Mouse (Mus musculus) layer of hippocampus, adult 2 months (tissue): Measurements from ENCODE around the gene Nme6. TPM values are rescaled to one million over a fixed set of nuclear protein-coding genes. Genes with fewer than 3 reads are reported as not detected.

ENCODE experiments used
- DNase-seq, 2 experiments: peaks; one replicate each; pipeline ENCODE4 v3.0.0; 2022; ENCODE audit warnings: low spot score in 2 of 2
- H3K27ac ChIP-seq: fragments of 200-600 bp; 2 replicates; pipeline ENCODE4 v1.8.1; 2022
- H3K4me3 ChIP-seq: fragments of 200-600 bp; 2 replicates; pipeline ENCODE4 v1.8.1; 2022; ENCODE audit warnings: mild to moderate bottlenecking
- CTCF ChIP-seq: fragments of 200-600 bp; conservative IDR thresholded peaks from 2 replicates; pipeline ENCODE4 v1.8.1; 2022; ENCODE audit warnings: antibody characterized with exemption, mild to moderate bottlenecking, moderate library complexity
- total RNA-seq, 2 experiments: library from RNA; stranded (reverse); gene quantifications; 2 replicates each; pipeline ENCODE4 v1.2.3; 2021

The Nme6 gene
- total RNA-seq, 2 experiments from 2014 or later: 12.0 to 12.2 TPM

- no peak for TF ChIP-seq CTCF
- H3K4me3 ChIP-seq: peak overlapping the region; percentile 77
- H3K27ac ChIP-seq: peak overlapping the region; percentile 93
- no peak for DNase-seq
Measured at GRCm38 (mm10) chr9:109833088-109833412, 501 bp downstream of the Nme6 start.

DNA sequence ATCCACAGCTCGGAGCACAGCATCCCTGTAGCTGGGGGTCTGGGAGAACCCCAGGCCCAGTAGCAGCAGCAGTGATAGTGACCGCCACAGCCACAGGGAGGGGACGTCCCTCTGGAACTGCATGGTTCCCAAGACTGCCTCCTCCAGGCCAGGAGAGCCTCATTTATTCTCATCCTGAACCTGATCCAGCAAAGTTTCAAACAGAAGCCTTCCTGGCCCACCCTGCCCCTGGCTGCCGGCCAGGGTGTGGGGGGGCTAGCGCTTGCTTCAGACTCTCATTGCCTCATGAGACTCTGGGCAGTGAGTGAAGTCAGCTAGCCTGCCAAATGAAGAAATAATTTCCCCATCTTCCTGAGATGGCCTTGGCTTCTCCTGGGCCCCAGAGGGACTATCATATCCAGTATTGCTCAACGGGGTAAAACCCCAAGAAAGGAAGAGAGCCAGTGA, 16.8 kb downstream of the Nme6 start, which contains the start of gene Camp:
Gene Camp, minus strand, starts transcription at position 306 of the 447 bp plus-strand sequence.
- TF ChIP-seq CTCF: no peak
- Histone ChIP-seq H3K4me3 (no peak within 1 kb of the TSS), H3K27ac (no peak within 1 kb of the TSS)
- no peak for DNase-seq

GRCm38 (mm10) chr9:109850099-109850498, 17.6 kb downstream of the Nme6 start:
- no peak for DNase-seq
- no peak for TF ChIP-seq CTCF
- no peak overlapping the region for H3K27ac ChIP-seq
- H3K4me3 ChIP-seq: no peak overlapping the region

DNA sequence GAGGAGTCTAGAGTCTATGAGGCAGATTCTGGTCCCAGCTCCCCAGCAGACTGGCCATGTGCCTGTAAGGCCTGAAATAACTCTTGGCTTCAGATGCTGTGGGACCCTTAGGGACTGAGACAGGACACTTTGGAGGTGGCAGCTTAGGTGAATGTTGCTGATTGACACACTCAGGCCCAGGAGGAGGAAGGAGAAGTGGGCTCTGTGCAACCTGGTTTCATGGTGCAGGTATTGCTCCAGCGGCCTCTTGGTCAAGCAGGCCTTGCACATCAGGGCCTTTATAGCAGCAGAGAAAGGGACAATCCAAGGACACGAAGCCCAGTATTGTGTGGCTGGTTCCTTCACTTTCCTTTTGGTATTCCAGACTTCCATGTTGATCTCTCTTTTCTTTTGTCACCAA, 21.8 kb downstream of the Nme6 start:
- Histone ChIP-seq H3K4me3 (no peak overlapping the region), H3K27ac (no peak overlapping the region)
- no peak for TF ChIP-seq CTCF
- DNase-seq: no peak

- DNase-seq: no peak
- Histone ChIP-seq H3K4me3 (no peak overlapping the region), H3K27ac (no peak overlapping the region)
- no peak for TF ChIP-seq CTCF
Measured at GRCm38 (mm10) chr9:109855947-109856346, 23.4 kb downstream of the Nme6 start.

DNA sequence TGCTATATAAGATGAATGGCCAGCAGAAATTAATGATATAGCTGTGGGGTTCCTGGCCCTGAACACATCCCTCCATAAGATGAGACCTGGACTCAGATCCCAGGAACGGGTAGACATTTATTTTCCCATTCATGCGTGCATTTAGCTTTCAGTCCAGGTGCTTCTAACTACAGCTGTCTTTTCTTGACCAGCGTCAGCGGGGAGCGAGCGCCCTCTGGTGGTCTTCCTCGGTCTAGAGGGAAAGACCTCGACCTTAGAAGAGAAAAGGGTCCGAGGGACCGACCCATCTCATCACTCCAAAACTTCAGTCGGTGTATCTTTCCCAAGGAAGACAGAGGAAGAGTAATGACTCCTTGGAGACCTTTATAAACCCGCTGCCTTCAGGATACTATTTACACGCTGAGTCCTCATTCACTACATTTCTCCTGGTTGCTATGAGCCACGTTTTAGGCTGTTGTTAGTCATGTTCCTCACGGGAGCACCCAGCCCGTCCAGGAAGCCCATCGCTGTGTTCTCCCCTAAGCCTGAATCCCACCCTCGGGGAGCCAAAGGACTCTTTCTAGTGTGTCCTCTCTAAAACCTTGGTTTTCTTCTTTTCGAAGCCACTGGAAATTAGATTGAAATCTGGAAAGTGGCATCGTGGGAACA, 30.0 kb downstream of the Nme6 start:
- TF ChIP-seq CTCF: peak; percentile 97
- peak; percentile 50 to 81 for DNase-seq
- H3K27ac ChIP-seq: no peak overlapping the region
- peak overlapping the region; percentile 35 for H3K4me3 ChIP-seq

GRCm38 (mm10) chr9:109863085-109863484, 30.5 kb downstream of the Nme6 start:
- TF ChIP-seq CTCF: no peak
- Histone ChIP-seq H3K27ac (no peak overlapping the region), H3K4me3 (no peak overlapping the region)
- DNase-seq: no peak

GRCm38 (mm10) chr9:109866218-109866617, 33.7 kb downstream of the Nme6 start:
- Histone ChIP-seq H3K4me3 (no peak overlapping the region), H3K27ac (no peak overlapping the region)
- no peak for DNase-seq
- TF ChIP-seq CTCF: no peak

DNA sequence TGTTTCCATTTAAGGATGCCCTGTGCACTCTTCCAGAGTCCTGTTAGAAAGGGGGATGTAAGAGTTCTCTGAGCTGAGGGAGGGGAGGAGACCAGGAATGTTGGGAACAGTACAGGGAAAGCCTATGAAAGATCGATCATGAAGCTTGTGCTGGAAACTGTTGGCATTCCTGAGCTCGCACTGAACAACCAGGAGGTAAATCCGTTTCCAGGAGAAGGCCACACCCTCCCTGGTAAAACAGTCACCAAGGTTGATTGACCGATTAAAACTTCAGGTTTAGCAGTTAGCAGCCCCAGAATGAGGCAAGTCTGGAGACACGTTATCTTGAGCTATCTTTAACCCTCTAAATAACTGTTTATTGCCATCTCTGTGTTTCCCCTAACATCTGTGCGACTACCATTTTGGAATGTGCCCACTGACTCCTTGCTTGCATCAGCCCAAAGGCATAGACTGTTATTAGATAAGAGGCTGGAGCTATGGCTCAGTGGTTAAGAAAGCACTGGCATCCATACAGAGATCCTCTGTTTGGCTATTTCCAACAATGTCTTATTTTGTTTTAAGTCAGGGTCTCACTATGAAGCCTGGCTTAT, 38.5 kb downstream of the Nme6 start:
- TF ChIP-seq CTCF: no peak
- Histone ChIP-seq H3K27ac (no peak overlapping the region), H3K4me3 (no peak overlapping the region)
- DNase-seq: no peak

DNA sequence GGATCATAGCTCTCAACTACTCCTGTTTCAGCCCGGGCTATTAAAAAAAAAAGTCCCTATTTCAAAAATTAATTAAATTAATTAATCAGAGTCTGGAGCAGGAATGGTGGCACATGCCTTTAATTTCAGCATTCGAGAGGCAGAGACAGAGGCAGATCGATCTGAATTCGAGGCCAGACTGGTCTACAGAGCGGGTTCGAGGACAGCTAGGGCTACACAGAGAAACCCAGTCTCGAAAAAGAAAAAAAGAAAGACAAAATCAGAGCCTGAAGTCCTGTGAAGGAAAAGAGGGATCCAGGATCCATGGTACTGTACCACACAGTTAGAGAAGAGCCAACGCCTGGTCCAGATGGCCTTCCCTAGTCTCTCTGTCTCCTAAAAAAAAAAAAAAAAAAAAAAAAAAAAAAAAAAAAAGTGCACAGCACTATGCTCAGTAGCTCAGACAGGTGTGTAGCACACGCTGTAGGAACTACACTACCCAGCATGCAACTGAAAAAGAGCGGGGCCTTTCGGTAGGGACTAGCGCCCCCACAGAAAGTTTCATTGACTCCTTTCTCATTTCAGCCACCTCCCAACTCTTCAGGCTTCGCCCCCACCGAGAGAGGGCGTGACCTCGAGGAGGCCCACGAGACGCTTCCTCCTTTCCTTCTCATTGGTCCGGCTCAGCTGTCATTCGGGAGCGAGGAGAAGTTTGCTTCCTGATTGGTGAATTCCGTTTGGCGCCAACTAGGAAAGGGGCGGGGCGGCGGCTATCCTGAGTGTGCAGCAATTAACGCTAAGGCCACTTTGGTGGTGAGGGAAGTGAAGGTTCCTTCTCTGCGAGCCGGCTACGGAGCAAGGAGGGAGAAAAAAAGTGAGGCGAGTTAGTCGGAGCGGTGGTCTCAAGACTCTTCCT, 42.5 kb downstream of the Nme6 start, which contains the start of gene Cdc25a:
Gene Cdc25a, plus strand, starts transcription at position 783 of the 895 bp plus-strand sequence.
- Histone ChIP-seq H3K4me3 (peak within 1 kb of the TSS; percentile 90), H3K27ac (peak within 1 kb of the TSS; percentile 78)
- DNase-seq: peak; percentile 94 to 97
- peak; percentile 69 for TF ChIP-seq CTCF

DNA sequence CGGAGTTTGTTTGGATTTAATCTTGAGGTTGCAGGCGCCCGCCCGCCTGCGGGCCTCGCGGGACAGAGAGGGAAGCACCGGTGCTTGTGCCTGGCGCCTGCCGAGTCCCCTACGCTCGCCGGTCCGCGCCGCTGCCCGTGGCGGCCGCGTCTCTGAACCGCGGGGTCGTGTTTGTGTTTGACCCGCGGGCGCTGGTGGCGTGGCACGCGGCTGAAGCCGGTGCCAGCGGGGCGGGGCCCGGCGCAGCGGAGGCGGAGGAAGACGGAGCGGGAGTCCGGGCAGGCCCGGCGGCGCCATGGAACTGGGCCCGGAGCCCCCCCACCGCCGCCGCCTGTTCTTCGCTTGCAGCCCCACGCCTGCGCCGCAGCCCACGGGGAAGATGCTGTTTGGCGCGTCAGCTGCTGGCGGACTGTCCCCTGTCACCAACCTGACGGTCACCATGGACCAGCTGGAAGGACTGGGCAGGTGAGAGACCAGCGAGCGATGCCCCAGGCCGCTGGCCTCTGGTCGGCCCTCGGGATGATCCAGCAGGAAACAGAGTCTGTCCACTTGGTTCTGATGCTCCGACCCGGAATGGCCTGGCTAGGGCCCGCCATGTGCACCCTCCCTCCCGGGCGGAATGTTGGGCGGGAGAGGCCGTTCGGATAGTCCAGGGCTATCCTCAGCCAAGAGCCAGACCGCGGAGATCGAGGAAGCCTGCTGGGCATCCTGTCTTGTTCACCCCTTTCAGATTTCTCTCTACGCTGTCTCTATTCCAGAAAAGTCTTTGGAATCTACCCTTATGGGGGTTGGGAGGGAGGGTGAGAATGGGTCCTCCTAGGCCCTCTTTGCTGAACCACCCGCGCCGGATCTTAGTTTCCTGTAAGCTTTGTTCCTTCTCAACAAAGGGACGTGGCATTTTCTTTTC, 43.4 kb downstream of the Nme6 start:
- H3K4me3 ChIP-seq: peak overlapping the region; percentile 90
- peak overlapping the region; percentile 78 for H3K27ac ChIP-seq
- peak; percentile 17 to 38 for DNase-seq
- no peak for TF ChIP-seq CTCF

DNA sequence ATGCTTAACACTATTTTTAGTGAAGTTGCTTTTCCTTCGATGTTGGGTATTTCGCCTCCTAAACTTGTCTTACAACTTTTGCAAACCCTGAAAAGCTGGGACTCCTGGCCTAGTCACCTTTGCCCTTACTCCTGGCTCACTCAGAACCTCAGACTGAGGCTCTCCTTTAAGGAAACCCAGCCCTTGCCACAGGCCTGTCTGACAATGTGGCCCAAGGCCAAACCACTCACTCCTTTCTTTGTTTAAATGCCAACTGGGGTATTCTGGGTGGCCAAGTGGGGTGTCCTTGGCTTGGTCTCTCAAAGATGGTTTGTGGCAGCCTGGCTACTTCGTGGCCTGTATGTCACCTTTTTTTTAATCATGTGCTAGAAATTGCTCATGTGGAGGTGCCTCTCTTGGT, 44.2 kb downstream of the Nme6 start:
- no peak overlapping the region for H3K27ac ChIP-seq
- no peak for DNase-seq
- H3K4me3 ChIP-seq: peak overlapping the region; percentile 90
- TF ChIP-seq CTCF: no peak
